Mouse (Mus musculus): ENCODE measurements around the gene Crnkl1. TPM values are rescaled to one million over a fixed set of nuclear protein-coding genes. Genes with fewer than 3 reads are reported as not detected.

The Crnkl1 gene
- polyA plus RNA-seq, 1 experiment from 2014 or later = 22.8 TPM

DNA sequence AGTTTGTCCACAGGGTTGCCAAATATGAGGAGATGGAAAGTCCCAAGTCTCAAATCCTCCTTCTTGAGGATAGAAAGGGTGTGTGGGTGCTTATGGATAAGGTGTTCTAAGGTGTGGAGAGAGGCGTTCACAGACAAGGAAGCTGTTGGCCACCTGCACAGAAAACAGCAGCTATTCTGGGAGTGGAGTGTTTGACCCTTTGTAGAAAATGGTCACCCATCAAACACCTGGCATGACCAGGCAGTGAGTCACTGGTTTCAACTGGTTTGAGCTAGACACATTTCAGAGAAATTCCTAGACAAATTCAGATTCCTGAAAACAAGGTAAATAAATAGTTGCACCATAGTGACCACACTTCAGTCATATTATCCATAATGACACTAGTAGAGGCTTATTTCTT is 62.7 kb downstream of the Crnkl1 start:
- no peak overlapping the region for H3K4me2 ChIP-seq (ENCODE audit: low read length)
- no peaks in the 10 kb centered on the region for H3K9me3 ChIP-seq (ENCODE audit: control insufficient read depth, low read length)
- no peak overlapping the region for H3K27ac ChIP-seq (ENCODE audit: low read depth)
- H3K4me3 ChIP-seq (ENCODE audit: low read depth, low read length) = no peak overlapping the region
- H3K27me3 ChIP-seq (replicated peaks; ENCODE audit: control insufficient read depth, insufficient read depth, low read length) = no peaks in the 10 kb centered on the region
- DNase-seq (ENCODE audit: low spot score) (no peak), ATAC-seq (replicated peaks; ENCODE audit: low FRiP score, low TSS enrichment, low read depth) (no peak)
- WGBS = 91% methylated on average over 1 of the region's 1 CpGs
- no peak overlapping the region for H3K9ac ChIP-seq (ENCODE audit: low read length)
- 0 out of 2 replicates have a peak, but pooled peaks cover 4% of the 10 kb centered on the region for H3K4me1 ChIP-seq (replicated peaks; ENCODE audit: control insufficient read depth, insufficient read depth, low read length)
- peaks cover 26% of the 10 kb centered on the region for H3K36me3 ChIP-seq (ENCODE audit: control insufficient read depth, insufficient read depth, low read length)

DNA sequence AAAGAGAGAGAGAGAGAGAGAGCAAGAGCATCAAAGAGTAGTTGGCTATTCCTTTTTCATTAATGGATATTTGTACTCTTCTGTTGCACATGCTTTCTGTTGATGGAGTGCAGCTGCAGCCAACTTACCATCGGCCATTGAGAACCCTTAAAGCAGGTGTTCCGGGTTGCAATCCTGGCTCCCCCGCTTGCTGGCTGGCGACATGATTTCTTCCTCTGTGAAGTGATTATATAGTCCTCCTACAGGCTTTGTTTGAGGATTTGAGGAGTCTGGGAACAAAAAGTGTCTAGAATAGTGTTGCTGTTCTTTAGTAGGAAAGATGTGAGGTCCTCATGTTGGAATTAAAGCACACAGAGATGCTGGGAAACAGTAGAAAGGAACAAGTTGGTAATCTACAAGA is 63.5 kb downstream of the Crnkl1 start:
- ATAC-seq (replicated peaks; ENCODE audit: low FRiP score, low TSS enrichment, low read depth) = no peak
- Histone ChIP-seq H3K9me3 (ENCODE audit: control insufficient read depth, low read length) (peaks cover 6% of the 10 kb centered on the region; the same call in 1 of the 2 replicates), H3K4me1 (replicated peaks; ENCODE audit: control insufficient read depth, insufficient read depth, low read length) (0 out of 2 replicates have a peak, but pooled peaks cover 4% of the 10 kb centered on the region), H3K36me3 (ENCODE audit: control insufficient read depth, insufficient read depth, low read length) (peaks cover 19% of the 10 kb centered on the region), H3K27me3 (replicated peaks; ENCODE audit: control insufficient read depth, insufficient read depth, low read length) (no peaks in the 10 kb centered on the region), H3K4me2 (ENCODE audit: low read length) (no peak overlapping the region), H3K27ac (ENCODE audit: low read depth) (no peak overlapping the region), H3K9ac (ENCODE audit: low read length) (no peak overlapping the region), H3K4me3 (ENCODE audit: low read depth, low read length) (no peak overlapping the region)
- no peak for DNase-seq (ENCODE audit: low spot score)
- 76% methylated on average over 4 of the region's 4 CpGs for WGBS

Small RNA genes lying within 50 kb of the gene (microRNA-seq; reads per million reads assigned to microRNA genes)
- not detected for gene Gm25026

Other genes starting within 250 kb of the Crnkl1 start
- 171 and 181 TPM in 2 replicates for gene Naa20, start 32.9 kb downstream of the Crnkl1 start, polyA plus RNA-seq (2014; fragmentation: Nextera tagmentation; extraction: Ambion mirVana)
- gene Cfap61, start 230 bp downstream of the Crnkl1 start, polyA plus RNA-seq (2014; fragmentation: Nextera tagmentation; extraction: Ambion mirVana) = 0.24 and 0.38 TPM in 2 replicates